Mouse (Mus musculus) adrenal gland, postnatal 14 days (tissue): ENCODE measurements around the gene Klf2. TPM values are rescaled to one million over a fixed set of nuclear protein-coding genes. Genes with fewer than 3 reads are reported as not detected.

ENCODE experiments used
- DNase-seq: peaks from one replicate; pipeline ENCODE4 v3.0.0; 2021; ENCODE audit warnings: mixed read lengths
- total RNA-seq: library from RNA; stranded (reverse); gene quantifications from 2 replicates; pipeline ENCODE4 v1.2.3, GENCODE M21; 2021

The Klf2 gene
- total RNA-seq, 1 experiment from 2014 or later: 73.8 TPM

- DNase-seq: no peak
Measured at GRCm38 (mm10) chr8:72305210-72305905, 13.5 kb upstream of the Klf2 start, which contains the start of gene Gm10282. TSS of gene Gm10282 (minus strand) at chr8:72305260.

- no peak for DNase-seq
Measured at GRCm38 (mm10) chr8:72306913-72307312, 11.9 kb upstream of the Klf2 start.

GRCm38 (mm10) chr8:72308276-72308675, 10.6 kb upstream of the Klf2 start:
- peak; percentile 44 for DNase-seq

DNA sequence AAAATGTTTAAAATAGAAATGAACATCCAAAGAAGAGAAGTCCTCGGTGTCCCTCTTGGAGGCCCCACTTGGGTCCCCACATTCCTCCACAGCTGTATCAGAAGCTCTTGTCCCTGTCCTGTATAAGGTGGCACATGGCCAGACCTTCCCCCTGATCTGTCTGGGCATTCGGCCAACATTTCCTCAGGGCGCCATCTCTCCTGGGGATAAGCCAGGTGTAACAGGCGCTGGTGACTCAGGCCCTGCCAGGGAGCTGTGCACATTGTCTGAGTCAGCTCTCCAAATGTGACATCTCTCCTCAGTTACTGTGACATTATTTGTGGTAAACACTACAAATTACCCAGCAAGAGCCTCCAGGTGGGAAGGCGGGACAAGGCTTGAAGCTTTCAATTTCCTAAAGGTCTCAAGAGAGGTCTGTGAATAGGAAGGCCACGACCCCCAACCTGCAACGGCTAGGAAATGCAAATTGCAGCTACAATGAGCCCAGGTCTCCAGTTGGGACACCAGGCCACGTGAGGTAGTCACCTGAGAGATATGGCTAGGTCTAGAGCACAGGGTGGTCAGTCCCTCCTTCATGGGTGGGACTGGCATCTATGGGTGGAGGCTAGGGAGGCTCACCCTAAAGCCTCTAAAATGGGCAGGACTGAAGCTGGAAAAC, 7.9 kb upstream of the Klf2 start:
- DNase-seq: peak; percentile 90

DNA sequence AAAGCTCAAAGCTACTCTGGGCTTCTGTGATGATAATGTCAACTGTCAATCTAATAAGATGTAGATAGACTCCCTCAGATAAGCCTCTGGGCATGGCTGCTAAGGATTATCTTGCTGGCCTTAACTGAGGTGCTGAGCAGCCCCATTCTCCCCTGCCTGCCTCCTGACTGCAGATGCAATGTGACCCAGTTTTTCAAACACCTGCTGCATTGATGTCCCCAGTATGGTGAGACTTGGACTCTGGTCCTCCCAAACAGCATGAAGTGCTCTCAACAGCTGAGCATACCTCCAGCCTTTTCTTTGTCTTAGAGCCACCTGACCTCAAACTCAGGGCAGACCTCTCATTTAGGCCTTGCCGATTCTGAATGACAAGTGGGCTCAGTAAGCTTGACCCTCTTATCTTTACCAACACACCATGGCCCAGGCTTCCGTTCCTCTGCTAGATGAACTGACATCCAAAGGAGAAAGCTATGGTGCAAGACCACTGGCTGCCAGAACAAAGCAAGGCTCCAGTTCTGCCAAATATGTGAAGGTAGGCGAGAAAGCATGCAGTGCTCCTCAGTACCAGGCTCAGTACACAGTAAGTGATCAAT, 5.8 kb upstream of the Klf2 start:
- no peak for DNase-seq

DNA sequence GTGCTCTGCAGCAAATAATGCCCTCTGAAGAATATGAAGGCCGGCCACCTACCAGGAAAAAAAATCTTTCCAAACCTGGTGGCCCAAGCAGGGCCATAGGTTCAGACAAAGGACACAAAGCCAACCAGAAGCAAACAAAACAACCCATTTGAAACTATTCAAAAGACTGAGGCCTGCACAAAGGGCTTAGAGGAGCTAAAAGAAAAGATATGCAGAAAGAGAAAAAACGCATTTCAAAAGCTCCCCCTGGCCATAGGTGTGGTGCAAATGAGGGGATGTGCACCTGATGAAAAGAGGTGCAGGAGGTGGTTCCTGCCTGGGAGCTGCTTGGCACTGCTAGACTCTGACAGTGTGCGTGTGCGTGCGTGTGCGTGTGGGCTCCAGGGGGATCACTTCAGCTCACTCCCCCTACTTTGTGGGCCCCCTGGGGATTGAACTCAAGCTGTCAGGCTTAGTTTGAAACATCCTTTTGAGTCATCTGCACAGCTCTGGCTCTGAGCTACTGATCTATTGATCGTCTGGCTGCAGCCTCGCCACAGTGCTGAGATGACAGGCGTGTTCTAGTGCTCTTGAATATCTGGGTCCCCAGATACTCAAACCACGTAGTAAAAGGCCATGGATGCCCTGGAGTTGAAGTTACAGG, 2.7 kb upstream of the Klf2 start:
- no peak for DNase-seq

- DNase-seq: no peak
Measured at GRCm38 (mm10) chr8:72317741-72318301, 1.0 kb upstream of the Klf2 start.

GRCm38 (mm10) chr8:72319397-72319796, 564 bp downstream of the Klf2 start:
- DNase-seq: peak; percentile 57

DNA sequence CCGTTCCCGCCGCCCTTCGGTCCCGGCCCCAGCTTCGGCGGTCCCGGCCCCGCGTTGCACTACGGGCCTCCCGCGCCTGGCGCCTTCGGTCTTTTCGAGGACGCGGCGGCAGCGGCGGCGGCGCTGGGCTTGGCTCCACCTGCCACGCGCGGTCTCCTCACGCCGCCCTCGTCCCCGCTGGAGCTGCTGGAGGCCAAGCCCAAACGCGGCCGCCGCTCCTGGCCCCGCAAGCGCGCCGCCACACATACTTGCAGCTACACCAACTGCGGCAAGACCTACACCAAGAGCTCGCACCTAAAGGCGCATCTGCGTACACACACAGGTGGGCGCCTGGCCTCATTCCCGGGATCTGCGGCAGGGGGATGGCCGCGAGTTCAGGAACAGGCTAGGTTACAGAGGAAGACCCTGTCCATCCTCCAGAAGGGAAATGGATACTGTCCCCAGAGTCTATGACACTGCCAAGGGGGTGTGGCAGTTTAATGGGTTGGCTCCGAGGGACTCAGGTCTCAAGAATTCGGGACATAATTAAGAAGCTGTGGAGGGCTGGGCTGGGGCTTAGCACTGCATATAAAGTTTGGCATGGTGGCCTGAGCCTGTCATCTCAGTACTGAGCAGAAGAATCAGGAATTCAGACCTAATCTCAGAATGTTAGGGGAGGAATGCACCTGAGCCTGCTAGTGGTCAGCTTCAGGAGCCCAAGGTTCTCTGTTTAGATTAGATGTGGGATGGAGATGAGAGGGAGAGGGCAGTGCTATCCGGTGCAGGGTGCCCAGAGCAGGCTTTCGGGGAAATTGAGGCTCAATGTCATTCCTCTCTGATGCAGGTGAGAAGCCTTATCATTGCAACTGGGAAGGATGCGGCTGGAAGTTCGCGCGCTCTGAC, 1.3 kb downstream of the Klf2 start:
- peak; percentile 63 for DNase-seq

- DNase-seq: no peak
Measured at GRCm38 (mm10) chr8:72320803-72321583, 2.2 kb downstream of the Klf2 start.

DNA sequence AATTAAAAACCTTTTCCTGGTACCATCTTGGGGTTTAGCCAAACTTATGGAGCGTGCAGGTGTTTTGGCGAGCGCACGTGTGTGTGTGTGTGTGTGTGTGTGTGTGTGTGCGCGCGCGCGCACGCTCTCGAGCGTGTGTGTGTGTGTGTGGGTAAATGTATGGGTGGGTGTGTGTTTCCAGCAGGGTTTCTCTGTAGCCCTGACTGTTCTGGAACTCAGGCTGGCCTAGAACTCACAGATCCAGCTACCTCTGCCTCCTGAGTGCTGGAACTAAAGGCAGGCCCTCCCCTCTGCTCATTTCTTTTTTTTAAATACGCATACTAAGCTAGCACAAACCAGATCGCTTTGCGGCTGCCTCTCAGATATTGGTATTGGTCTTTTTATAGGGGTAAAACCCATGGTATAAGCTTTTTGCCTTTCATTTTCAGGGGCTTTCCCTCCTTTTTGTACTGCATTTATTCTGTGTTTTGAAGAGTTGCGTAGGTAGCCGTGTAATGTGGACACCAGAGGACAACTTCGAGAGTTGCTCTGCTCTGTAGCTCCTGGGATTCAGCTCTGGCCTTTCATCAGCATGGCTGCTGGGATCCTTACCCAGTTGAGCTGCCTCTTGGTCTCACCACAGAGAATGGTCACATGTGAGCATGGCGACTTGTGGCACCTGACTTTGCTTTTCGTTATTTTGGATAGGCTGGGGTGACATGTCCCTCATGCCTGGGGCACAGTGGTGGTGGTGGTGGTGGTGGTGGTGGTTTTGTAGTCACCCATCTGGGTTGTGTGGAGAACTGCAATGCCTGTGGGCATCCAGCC, 3.0 kb downstream of the Klf2 start:
- no peak for DNase-seq

- peak; percentile 87 for DNase-seq
Measured at GRCm38 (mm10) chr8:72322471-72322889, 3.6 kb downstream of the Klf2 start.

- DNase-seq: no peak
Measured at GRCm38 (mm10) chr8:72323131-72323725, 4.4 kb downstream of the Klf2 start.

DNA sequence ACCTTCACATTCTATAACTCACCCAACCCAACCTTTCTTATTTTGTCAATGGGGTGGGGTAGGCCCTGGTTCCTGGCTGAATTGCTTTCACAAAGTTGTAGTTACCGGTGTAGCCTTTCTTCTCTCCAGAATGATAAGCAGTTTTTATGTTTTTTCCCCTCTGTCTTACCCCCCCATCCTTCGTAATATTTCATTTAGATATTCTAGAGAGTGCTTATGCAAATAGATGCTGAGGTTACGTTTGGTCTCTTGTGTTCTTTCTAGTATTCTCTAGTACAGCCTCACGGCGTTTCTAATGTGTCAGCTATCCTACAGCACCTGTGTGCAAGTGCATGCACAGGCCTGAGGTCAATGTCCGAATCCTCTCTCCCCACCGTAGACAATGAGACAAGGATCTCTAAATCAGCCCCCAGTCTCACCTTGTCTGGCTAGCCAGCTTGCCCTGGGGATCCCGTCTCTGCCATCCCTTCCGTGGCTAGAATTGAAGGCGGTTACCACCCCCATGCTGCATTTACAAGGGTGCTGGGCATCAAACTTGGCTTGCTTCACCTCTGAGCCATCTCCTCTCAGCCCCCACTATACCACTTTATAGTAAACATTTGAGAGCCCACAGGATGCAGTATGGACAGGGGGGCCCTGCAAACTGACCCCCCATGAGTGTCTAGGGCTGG, 5.3 kb downstream of the Klf2 start:
- no peak for DNase-seq

- DNase-seq: no peak
Measured at GRCm38 (mm10) chr8:72324708-72325107, 5.9 kb downstream of the Klf2 start.

DNA sequence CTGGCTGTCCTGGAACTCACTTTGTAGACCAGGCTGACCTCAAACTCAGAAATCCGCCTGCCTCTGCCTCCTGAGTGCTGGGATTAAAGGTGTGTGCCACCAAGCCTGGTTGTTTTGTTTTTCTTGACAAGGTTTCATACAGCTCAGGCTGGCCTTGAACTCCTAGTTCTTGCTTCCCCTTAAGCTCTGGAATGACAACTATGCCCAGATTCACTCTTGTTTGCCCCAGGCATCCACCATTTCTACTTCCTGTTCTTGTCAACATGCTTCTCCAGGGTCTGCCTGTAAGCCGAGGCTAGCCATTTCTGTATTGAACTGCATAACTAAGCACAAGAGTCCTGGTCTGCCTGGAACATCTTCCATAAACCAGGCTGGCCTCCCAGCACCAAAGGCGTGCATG, 10.3 kb downstream of the Klf2 start:
- no peak for DNase-seq

DNA sequence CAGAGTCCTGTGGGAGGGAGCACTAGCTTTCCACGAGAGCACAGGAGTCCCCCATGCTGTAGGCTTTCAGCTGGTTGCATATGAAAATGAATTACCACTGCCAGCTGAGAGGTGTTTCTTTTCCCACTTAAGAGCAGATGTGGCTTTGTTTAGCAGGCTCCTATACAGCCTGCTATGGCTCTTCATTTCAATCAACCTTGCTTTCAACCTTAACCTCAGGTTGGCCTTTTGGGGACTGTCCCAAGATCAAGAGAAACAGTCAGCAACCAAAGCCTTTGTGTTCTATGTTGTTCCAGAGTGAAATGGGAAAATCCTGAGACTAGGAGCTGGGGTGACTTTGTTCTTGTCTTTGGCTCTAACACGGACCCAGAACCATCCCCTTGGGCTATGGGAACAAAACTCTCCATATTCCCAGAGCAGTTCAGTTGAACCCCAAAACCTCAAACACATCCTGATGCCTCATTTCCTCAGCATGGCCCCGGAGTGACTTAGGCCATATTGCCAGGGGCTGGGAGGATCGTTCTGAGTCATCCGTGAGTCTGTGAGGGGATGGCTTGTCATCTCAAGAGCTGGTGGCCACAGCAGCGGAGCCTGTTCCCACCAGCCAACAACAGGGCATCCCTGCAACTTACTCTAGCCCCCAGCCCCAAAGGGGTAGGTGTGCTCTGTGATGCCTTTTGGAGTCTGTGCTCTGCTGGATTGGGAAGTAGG, 12.1 kb downstream of the Klf2 start:
- DNase-seq: no peak

- peak; percentile 61 for DNase-seq
Measured at GRCm38 (mm10) chr8:72331631-72332030, 12.8 kb downstream of the Klf2 start.
